Mouse (Mus musculus): Measurements from ENCODE around the gene Cmtm5. TPM values are rescaled to one million over a fixed set of nuclear protein-coding genes. Genes with fewer than 3 reads are reported as not detected.
"Not testable (repeated sequence)": the region's sequence is repeated elsewhere in the genome, so short reads cannot be mapped to it uniquely, and the experiment has no call there.

Gene Cmtm5
- polyA plus RNA-seq, 1 experiment from 2014 or later: 2.1 TPM

GRCm38 (mm10) chr14:54954474-54954873 lies 18.4 kb downstream of the Cmtm5 start:
- Histone ChIP-seq H3K4me3 (replicated peaks; ENCODE audit: low read depth, low read length) (no peak overlapping the region), H3K27ac (no peak overlapping the region), H3K9me3 (replicated peaks; ENCODE audit: low read length) (no peaks in the 10 kb centered on the region), H3K9ac (ENCODE audit: low read depth, low read length) (no peak overlapping the region), H3K4me2 (ENCODE audit: low read length) (no peak overlapping the region), H3K4me1 (replicated peaks; ENCODE audit: insufficient read depth, low read length) (no peaks in the 10 kb centered on the region), H3K27me3 (ENCODE audit: insufficient read depth, low read length) (no peaks in the 10 kb centered on the region), H3K36me3 (ENCODE audit: insufficient read depth, low read length) (no peaks in the 10 kb centered on the region)
- no peak for ATAC-seq (replicated peaks; ENCODE audit: low FRiP score, low read depth)
- no peak for DNase-seq (ENCODE audit: low spot score)
- WGBS: 68% methylated on average over 3 of the region's 3 CpGs
- no peak for TF ChIP-seq CTCF (IDR thresholded peaks at IDR 0.05; ENCODE audit: low read depth)

- no peak for TF ChIP-seq CTCF (IDR thresholded peaks at IDR 0.05; ENCODE audit: low read depth)
- Histone ChIP-seq H3K4me2 (ENCODE audit: low read length) (no peak overlapping the region), H3K4me1 (replicated peaks; ENCODE audit: insufficient read depth, low read length) (no peaks in the 10 kb centered on the region), H3K4me3 (replicated peaks; ENCODE audit: low read depth, low read length) (no peak overlapping the region), H3K36me3 (ENCODE audit: insufficient read depth, low read length) (no peaks in the 10 kb centered on the region), H3K9ac (ENCODE audit: low read depth, low read length) (no peak overlapping the region), H3K9me3 (replicated peaks; ENCODE audit: low read length) (no peaks in the 10 kb centered on the region), H3K27me3 (ENCODE audit: insufficient read depth, low read length) (no peaks in the 10 kb centered on the region), H3K27ac (no peak overlapping the region)
- WGBS: 87% methylated on average over 3 of the region's 3 CpGs
- no peak for DNase-seq (ENCODE audit: low spot score)
- no peak for ATAC-seq (replicated peaks; ENCODE audit: low FRiP score, low read depth)
Measured at GRCm38 (mm10) chr14:54955481-54955880, 19.4 kb downstream of the Cmtm5 start.

GRCm38 (mm10) chr14:54956533-54956932 lies 20.5 kb downstream of the Cmtm5 start:
- H3K9me3 ChIP-seq (replicated peaks; ENCODE audit: low read length): no peaks in the 10 kb centered on the region

GRCm38 (mm10) chr14:54958503-54958902 lies 22.4 kb downstream of the Cmtm5 start:
- WGBS: 76% methylated on average over 4 of the region's 4 CpGs
- Histone ChIP-seq H3K36me3 (ENCODE audit: insufficient read depth, low read length) (no peaks in the 10 kb centered on the region), H3K9ac (ENCODE audit: low read depth, low read length) (no peak overlapping the region), H3K4me3 (replicated peaks; ENCODE audit: low read depth, low read length) (no peak overlapping the region), H3K9me3 (replicated peaks; ENCODE audit: low read length) (no peaks in the 10 kb centered on the region), H3K4me2 (ENCODE audit: low read length) (no peak overlapping the region), H3K4me1 (replicated peaks; ENCODE audit: insufficient read depth, low read length) (no peaks in the 10 kb centered on the region), H3K27ac (no peak overlapping the region), H3K27me3 (ENCODE audit: insufficient read depth, low read length) (no peaks in the 10 kb centered on the region)
- DNase-seq (ENCODE audit: low spot score): no peak
- no peak for ATAC-seq (replicated peaks; ENCODE audit: low FRiP score, low read depth)
- TF ChIP-seq CTCF (IDR thresholded peaks at IDR 0.05; ENCODE audit: low read depth): no peak

More at GRCm38 (mm10) chr14:54956533-54956932, 20.5 kb downstream of the Cmtm5 start:
- H3K4me2 ChIP-seq (ENCODE audit: low read length): no peak overlapping the region
- no peak overlapping the region for H3K27ac ChIP-seq
- no peaks in the 10 kb centered on the region for H3K36me3 ChIP-seq (ENCODE audit: insufficient read depth, low read length)
- H3K4me3 ChIP-seq (replicated peaks; ENCODE audit: low read depth, low read length): no peak overlapping the region
- no peaks in the 10 kb centered on the region for H3K27me3 ChIP-seq (ENCODE audit: insufficient read depth, low read length)
- WGBS: 89% methylated on average over 9 of the region's 9 CpGs
- ATAC-seq (replicated peaks; ENCODE audit: low FRiP score, low read depth): no peak
- H3K9ac ChIP-seq (ENCODE audit: low read depth, low read length): no peak overlapping the region
- no peaks in the 10 kb centered on the region for H3K4me1 ChIP-seq (replicated peaks; ENCODE audit: insufficient read depth, low read length)
- DNase-seq (ENCODE audit: low spot score): no peak
- no peak for TF ChIP-seq CTCF (IDR thresholded peaks at IDR 0.05; ENCODE audit: low read depth)

- DNase-seq (ENCODE audit: low spot score) (no peak), ATAC-seq (replicated peaks; ENCODE audit: low FRiP score, low read depth) (no peak)
- Histone ChIP-seq H3K27me3 (ENCODE audit: insufficient read depth, low read length) (no peaks in the 10 kb centered on the region), H3K9ac (ENCODE audit: low read depth, low read length) (no peak overlapping the region), H3K9me3 (replicated peaks; ENCODE audit: low read length) (no peaks in the 10 kb centered on the region), H3K4me3 (replicated peaks; ENCODE audit: low read depth, low read length) (no peak overlapping the region), H3K36me3 (ENCODE audit: insufficient read depth, low read length) (no peaks in the 10 kb centered on the region), H3K4me1 (replicated peaks; ENCODE audit: insufficient read depth, low read length) (no peaks in the 10 kb centered on the region), H3K4me2 (ENCODE audit: low read length) (no peak overlapping the region), H3K27ac (no peak overlapping the region)
- 74% methylated on average over 3 of the region's 3 CpGs for WGBS
- TF ChIP-seq CTCF (IDR thresholded peaks at IDR 0.05; ENCODE audit: low read depth): no peak
Measured at GRCm38 (mm10) chr14:54959197-54959596, 23.1 kb downstream of the Cmtm5 start.

- WGBS: 90% methylated on average over 11 of the region's 12 CpGs
- not testable (repeated sequence) for H3K4me2 ChIP-seq (ENCODE audit: low read length); H3K4me1 ChIP-seq (replicated peaks; ENCODE audit: insufficient read depth, low read length); H3K4me3 ChIP-seq (replicated peaks; ENCODE audit: low read depth, low read length); H3K27me3 ChIP-seq (ENCODE audit: insufficient read depth, low read length); H3K27ac ChIP-seq; DNase-seq (ENCODE audit: low spot score); H3K36me3 ChIP-seq (ENCODE audit: insufficient read depth, low read length); H3K9me3 ChIP-seq (replicated peaks; ENCODE audit: low read length); ATAC-seq (replicated peaks; ENCODE audit: low FRiP score, low read depth); H3K9ac ChIP-seq (ENCODE audit: low read depth, low read length)
Measured at GRCm38 (mm10) chr14:54959853-54960613, 24.0 kb downstream of the Cmtm5 start.

- ATAC-seq (replicated peaks; ENCODE audit: low FRiP score, low read depth): no peak
Measured at GRCm38 (mm10) chr14:54960769-54961168, 24.7 kb downstream of the Cmtm5 start.

More at GRCm38 (mm10) chr14:54960769-54961168, 24.7 kb downstream of the Cmtm5 start:
- no peak overlapping the region for H3K4me3 ChIP-seq (replicated peaks; ENCODE audit: low read depth, low read length)
- DNase-seq (ENCODE audit: low spot score): no peak
- no peaks in the 10 kb centered on the region for H3K9me3 ChIP-seq (replicated peaks; ENCODE audit: low read length)
- no peak overlapping the region for H3K4me2 ChIP-seq (ENCODE audit: low read length)
- H3K36me3 ChIP-seq (ENCODE audit: insufficient read depth, low read length): no peaks in the 10 kb centered on the region
- H3K4me1 ChIP-seq (replicated peaks; ENCODE audit: insufficient read depth, low read length): no peaks in the 10 kb centered on the region
- WGBS: 62% methylated on average over 10 of the region's 10 CpGs
- no peaks in the 10 kb centered on the region for H3K27me3 ChIP-seq (ENCODE audit: insufficient read depth, low read length)
- TF ChIP-seq CTCF (IDR thresholded peaks at IDR 0.05; ENCODE audit: low read depth): no peak
- H3K27ac ChIP-seq: no peak overlapping the region
- H3K9ac ChIP-seq (ENCODE audit: low read depth, low read length): no peak overlapping the region

Measured in kidney, postnatal 0 days (tissue).